Mouse (Mus musculus): Measurements from ENCODE around the gene Slc6a17.
A peak's percentile ranks its signal among the peaks of the same experiment; 100 is the strongest.

Slc6a17 gene

DNA sequence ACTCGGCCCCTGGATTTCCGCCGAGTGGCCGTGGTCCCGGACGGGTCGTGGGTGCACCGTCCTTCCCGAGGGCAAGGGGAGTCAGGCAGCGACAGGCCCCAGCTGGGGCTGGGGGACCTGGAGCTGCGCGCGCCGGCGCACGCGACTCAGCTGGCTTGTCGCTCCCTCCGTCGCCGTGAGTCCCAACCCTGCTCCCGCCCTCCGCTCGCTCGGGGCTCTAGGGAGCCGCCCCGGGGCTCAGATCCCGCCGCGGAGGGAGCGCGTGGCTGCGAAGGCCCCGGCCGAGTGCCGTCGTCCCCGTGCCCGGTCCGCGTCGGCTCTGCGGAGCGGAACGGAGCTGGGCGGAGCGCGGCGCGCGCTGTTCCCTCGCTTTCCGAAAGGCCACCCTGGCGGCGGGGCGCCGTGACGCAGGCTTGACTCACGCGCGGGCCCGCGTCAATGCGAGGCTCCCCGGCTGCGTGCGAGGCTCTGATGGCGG lies at the start of gene Slc6a17:
TSS of gene Slc6a17 (minus strand) at position 388 of the 478 bp plus-strand sequence.
- DNase-seq (ENCODE audit: low read depth, low spot score), result no peak

DNA sequence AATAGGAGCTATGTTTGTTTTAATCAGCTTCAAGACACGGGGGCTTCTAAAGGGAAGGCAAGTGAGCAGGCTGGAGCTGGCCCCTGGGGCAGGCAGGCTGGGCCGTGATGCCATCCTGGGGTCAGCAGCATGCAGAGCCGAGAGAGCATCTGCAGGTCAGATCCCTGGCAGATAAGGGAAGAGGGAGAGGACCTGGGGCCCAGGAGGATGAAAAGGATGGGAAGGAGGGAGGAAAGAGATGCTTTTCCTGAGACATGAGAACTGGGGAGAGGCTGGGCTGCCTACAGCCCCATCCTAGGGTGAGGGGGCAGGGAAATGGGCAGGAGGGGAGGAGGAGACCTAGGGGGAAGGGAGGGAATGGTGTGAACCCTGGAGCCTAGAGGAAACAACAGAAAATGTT lies 47.5 kb upstream of the Slc6a17 start:
- DNase-seq (ENCODE audit: low read depth, low spot score), result no peak

- no peak for DNase-seq (ENCODE audit: low read depth, low spot score)
These were observed 46.1 kb upstream of the Slc6a17 start for GRCm38 (mm10) chr3:107563880-107564279.

- no peak for DNase-seq (ENCODE audit: low read depth, low spot score)
These were observed 44.8 kb upstream of the Slc6a17 start for GRCm38 (mm10) chr3:107562591-107562990.

- no peak for DNase-seq (ENCODE audit: low read depth, low spot score)
These were observed 44.3 kb upstream of the Slc6a17 start for GRCm38 (mm10) chr3:107562104-107562503.

- no peak for DNase-seq (ENCODE audit: low read depth, low spot score)
These were observed 41.4 kb upstream of the Slc6a17 start for GRCm38 (mm10) chr3:107559183-107559582.

DNA sequence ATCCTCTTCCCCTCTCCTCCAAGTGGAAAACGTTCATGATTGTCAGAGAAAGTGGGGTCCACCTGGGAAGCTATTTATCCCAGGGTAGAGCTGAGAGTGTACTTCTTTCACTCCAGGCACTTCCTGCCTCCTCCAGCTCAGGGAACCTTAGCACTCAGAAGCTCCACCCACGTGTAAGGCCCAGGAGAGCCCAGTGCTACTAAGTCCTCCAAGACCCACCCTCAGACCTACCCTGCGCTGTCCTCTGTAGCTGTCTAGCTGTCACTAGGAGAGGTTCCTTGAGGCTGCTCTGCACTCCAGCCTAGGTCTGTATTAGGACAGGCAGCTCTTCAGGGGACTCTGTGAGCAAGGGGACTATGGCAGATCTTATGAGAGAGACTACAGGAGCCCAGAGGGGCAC lies 40.9 kb upstream of the Slc6a17 start:
- no peak for DNase-seq (ENCODE audit: low read depth, low spot score)

DNA sequence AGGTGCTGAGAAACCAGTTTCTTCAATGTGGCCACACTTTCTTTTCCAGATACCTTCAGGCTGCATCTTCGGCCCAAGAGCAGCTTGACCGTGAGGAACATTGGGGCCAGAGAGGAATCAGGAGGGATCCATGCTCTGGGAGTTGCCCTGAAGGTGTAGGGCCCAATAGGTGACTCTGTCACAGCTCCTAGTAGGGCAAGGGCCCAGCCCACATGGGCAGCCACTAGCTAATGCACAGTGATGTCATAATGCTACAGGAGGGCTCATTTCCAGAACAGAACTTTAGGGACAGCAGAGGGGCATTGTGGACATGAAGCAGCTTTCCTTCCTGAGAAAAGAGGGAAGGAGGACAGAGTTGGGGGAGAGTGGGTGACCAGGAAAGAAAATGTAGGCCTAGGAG lies 37.0 kb upstream of the Slc6a17 start, which contains the start of gene Ubl4b:
TSS of gene Ubl4b (minus strand) at position 232 of the 400 bp plus-strand sequence.
- DNase-seq (ENCODE audit: low read depth, low spot score), result no peak

DNA sequence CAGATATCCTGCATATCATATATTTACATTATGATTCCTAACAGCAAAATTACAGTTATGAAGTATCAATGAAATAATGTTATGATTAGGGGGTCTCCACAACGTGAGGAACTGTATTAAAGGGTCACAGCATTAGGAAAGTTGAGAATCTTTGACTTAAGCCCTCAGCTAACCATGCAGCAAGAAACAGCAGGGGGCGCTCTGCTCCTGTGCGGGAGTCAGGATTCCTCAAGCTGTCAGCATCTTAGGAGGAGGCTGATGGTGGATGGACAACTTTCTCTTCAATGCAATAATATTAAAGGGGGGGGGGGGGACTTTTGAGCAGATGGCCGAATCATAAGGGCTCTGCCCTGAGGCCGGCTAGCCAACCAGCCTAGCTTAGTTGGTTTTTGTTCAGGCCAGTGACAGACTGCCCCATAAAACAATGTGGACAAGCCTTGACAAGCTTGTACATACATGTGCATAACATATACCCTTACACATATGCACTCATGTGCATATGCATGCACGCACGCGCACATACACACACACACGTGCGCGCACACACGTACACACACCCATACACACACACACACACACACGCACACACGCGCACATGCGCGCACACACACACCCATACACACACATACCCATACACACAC lies 32.7 kb upstream of the Slc6a17 start:
- no peak for DNase-seq (ENCODE audit: low read depth, low spot score)

GRCm38 (mm10) chr3:107546956-107547355 lies 29.1 kb upstream of the Slc6a17 start:
- DNase-seq (ENCODE audit: low read depth, low spot score), result no peak

GRCm38 (mm10) chr3:107545716-107546412 lies 28.0 kb upstream of the Slc6a17 start:
- DNase-seq (ENCODE audit: low read depth, low spot score), result no peak

- DNase-seq (ENCODE audit: low read depth, low spot score), result no peak
These were observed 27.5 kb upstream of the Slc6a17 start for GRCm38 (mm10) chr3:107545278-107545677.

DNA sequence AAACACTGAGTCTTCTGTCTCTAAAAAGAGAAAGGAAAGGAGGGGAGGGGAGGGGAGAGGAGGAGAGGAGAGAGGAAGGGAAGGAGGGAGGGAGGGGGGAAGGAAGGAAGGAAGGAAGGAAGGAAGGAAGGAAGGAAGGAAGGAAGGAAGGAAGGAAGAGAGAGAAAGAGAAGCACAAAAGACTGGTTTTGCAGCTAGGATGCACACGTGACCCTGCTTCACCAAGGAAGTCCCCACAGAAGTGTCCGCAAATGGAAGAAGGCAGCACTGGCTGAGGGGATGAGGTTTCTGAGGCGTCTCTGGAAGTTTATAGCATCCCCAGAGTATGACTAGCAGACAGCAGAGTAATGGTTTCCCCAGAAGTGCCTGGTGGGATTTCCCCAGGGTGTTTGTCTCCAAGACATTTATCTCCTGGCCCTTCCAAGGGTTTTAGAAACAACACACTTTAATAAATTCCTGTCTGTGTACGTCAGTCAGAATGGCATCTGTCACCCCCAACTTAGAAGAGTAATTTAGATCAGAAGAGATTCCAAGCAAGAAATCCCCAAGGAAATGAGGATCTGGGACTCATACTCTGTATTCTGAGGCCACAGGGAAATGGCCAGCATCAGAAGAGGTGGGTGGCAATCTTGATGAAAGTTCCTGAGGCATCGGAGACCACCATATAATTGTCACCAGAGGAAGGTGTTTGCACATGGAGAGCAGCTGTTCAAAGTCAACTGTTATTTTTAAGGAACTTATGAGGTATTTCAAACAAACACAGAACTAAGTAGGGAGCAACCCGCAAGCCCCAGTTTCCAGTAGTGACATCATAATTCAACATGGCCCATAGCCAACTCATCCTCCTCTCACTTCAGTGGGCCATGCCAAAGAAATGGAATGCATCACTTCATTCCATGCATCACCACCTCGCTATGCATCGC lies 25.6 kb upstream of the Slc6a17 start:
- DNase-seq (ENCODE audit: low read depth, low spot score), result no peak

- DNase-seq (ENCODE audit: low read depth, low spot score), result no peak
These were observed 24.8 kb upstream of the Slc6a17 start for GRCm38 (mm10) chr3:107542584-107542983.

- DNase-seq (ENCODE audit: low read depth, low spot score), result no peak
These were observed 19.7 kb upstream of the Slc6a17 start for GRCm38 (mm10) chr3:107537504-107537889.

GRCm38 (mm10) chr3:107536810-107537503 lies 19.1 kb upstream of the Slc6a17 start:
- no peak for DNase-seq (ENCODE audit: low read depth, low spot score)

DNA sequence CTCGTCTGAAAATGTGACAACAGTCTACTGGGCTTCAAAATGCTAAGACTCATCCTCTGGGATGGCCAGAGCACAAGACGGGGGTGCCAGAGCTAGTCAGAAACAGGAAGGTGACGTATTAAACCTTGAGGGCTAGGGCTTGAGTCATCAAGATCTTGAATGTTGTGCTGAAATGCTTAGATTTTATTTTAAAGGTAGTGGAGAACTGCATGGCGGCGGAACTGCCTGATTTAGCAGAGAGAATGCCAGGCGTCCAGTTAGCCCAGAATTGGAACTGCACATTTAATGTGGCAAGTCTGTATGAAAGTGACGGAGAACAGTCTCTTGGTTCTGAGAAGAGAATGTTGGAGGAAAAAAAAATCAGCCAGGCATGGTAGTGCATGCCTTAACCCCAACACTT lies 17.1 kb upstream of the Slc6a17 start:
- DNase-seq (ENCODE audit: low read depth, low spot score), result no peak

- DNase-seq (ENCODE audit: low read depth, low spot score), result no peak
These were observed 15.7 kb upstream of the Slc6a17 start for GRCm38 (mm10) chr3:107533532-107533931.

DNA sequence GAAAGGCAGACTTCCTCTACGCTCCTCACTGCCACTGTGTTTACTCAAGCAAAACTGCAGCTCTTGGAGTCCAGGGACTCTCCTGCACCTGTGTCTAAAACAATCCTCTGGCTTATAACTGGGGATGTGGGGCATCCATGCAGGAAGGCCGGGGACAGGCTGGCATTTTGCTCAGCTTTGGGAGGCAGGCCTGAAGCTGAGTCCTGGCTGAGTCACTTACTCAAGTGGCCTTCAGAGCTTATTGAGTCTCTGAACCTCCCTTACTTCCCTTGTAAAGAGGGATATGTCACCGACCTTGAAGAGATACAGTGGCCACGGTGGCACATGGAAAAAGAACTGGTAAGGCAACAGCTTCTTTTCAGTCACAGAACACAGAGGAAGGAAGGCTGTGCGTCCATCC lies 12.8 kb upstream of the Slc6a17 start:
- no peak for DNase-seq (ENCODE audit: low read depth, low spot score)

DNA sequence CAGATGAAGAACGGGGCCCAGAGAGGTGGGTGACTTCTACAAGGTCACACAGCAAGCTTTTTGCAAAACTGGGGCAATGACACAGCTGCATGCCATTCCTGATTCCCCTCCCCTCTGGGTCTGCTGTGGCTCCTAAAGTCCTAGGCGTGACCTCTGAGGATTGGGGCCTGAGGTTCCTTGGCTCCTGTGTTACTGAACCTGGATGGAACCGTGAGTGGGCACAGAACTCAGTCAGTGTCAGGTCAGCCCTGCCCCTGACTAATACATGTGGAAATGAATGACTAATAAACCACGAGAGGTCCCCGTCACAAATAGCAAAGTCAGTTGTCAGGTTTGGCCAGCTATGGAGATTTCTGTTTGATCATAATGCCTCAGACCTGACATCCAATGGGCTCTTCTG lies 11.4 kb upstream of the Slc6a17 start:
- DNase-seq (ENCODE audit: low read depth, low spot score), result no peak

GRCm38 (mm10) chr3:107528401-107529118 lies 10.7 kb upstream of the Slc6a17 start:
- peak; percentile 44 for DNase-seq (ENCODE audit: low read depth, low spot score)
